Mouse (Mus musculus) effector memory CD4-positive, alpha-beta T cell, adult 5 months (primary cell): ENCODE measurements around the gene Egln1. TPM values are rescaled to one million over a fixed set of nuclear protein-coding genes. Genes with fewer than 3 reads are reported as not detected.

ENCODE experiments used
- polyA plus RNA-seq: library from polyadenylated mRNA; unstranded; fragments of 100-300 nt; shearing (Covaris generic); gene quantifications from one replicate; pipeline ENCODE4 v1.2.1, GENCODE M21; 2017

Gene Egln1
- polyA plus RNA-seq: 47.1 TPM

GRCm38 (mm10) chr8:124949209-124950068 lies at the start of gene Egln1:
Egln1 (minus strand) TSS chr8:124949324.

GRCm38 (mm10) chr8:124897386-124898250 lies 51.5 kb downstream of the Egln1 start, which contains the start of the genes Exoc8 and Sprtn:
Exoc8 (minus strand) TSS chr8:124897705.
Sprtn (plus strand) TSS chr8:124897886.

GRCm38 (mm10) chr8:124862321-124863162 lies 86.6 kb downstream of the Egln1 start, which contains the start of the genes Gnpat and 2810004N23Rik:
Gnpat (plus strand) TSS chr8:124863033.
2810004N23Rik (minus strand) TSS chr8:124863120.

Other genes starting within 250 kb of the Egln1 start
- gene Ttc13, start 227.3 kb downstream of the Egln1 start, polyA plus RNA-seq: 46.7 TPM
- 17.1 TPM for gene Arv1, start 227.2 kb downstream of the Egln1 start, polyA plus RNA-seq
- 1.1 TPM for gene Fam89a, start 197.5 kb downstream of the Egln1 start, polyA plus RNA-seq
- not detected for gene Trim67, start 156.2 kb downstream of the Egln1 start, polyA plus RNA-seq
- 54.0 TPM for gene Gnpat, start 86.3 kb downstream of the Egln1 start, polyA plus RNA-seq
- 15.1 TPM for gene 2810004N23Rik, start 86.2 kb downstream of the Egln1 start, polyA plus RNA-seq
- 7.3 TPM for gene Exoc8, start 51.6 kb downstream of the Egln1 start, polyA plus RNA-seq
- 4.7 TPM for gene Sprtn, start 51.4 kb downstream of the Egln1 start, polyA plus RNA-seq
- gene Tsnax, start 63.7 kb upstream of the Egln1 start, polyA plus RNA-seq: 75.8 TPM
- gene Disc1, start 104.9 kb upstream of the Egln1 start, polyA plus RNA-seq: 3.8 TPM